Mouse (Mus musculus) lung, embryonic 14.5 days (tissue): ENCODE measurements around the gene Tomm40. TPM values are rescaled to one million over a fixed set of nuclear protein-coding genes. Genes with fewer than 3 reads are reported as not detected.

Source experiments
- ATAC-seq: fragments of 200-750 bp; cut with Nextera tagmentation; 2 replicates; pipeline ENCODE4 v1.8.0; 2017; ENCODE audit warnings: mild to moderate bottlenecking, moderate TSS enrichment, moderate library complexity; ENCODE audit not compliant: insufficient read depth
- DNase-seq: peaks from one replicate; pipeline ENCODE4 v3.0.0-alpha.2; 2015
- H3K27ac ChIP-seq: fragments of 300-500 bp; sonication (generic); 2 replicates; pipeline ENCODE4 v1.5.1; 2014; ENCODE audit warnings: low read depth, mild to moderate bottlenecking, moderate library complexity
- H3K27me3 ChIP-seq: fragments of 300-500 bp; sonication (generic); 2 replicates; pipeline ENCODE4 v1.6.1; 2014; ENCODE audit warnings: low read length, control low read depth; ENCODE audit not compliant: insufficient read depth
- H3K36me3 ChIP-seq: fragments of 300-500 bp; sonication (generic); 2 replicates; pipeline ENCODE4 v1.6.1; 2014; ENCODE audit warnings: control low read depth; ENCODE audit not compliant: insufficient read depth
- H3K4me1 ChIP-seq: fragments of 300-500 bp; sonication (generic); 2 replicates; pipeline ENCODE4 v1.6.1; 2014; ENCODE audit warnings: antibody characterized with exemption, control low read depth; ENCODE audit not compliant: insufficient read depth
- H3K4me2 ChIP-seq: fragments of 300-500 bp; sonication (generic); 2 replicates; pipeline ENCODE4 v1.6.1; 2014; ENCODE audit warnings: mild to moderate bottlenecking
- H3K4me3 ChIP-seq: fragments of 300-500 bp; sonication (generic); 2 replicates; pipeline ENCODE4 v1.5.1; 2014; ENCODE audit warnings: low read depth, low read length
- H3K9ac ChIP-seq: fragments of 300-500 bp; sonication (generic); 2 replicates; pipeline ENCODE4 v1.6.1; 2014
- H3K9me3 ChIP-seq: fragments of 300-500 bp; sonication (generic); 2 replicates; pipeline ENCODE4 v1.6.1; 2016; ENCODE audit warnings: low read depth, low read length, control low read depth
- CTCF ChIP-seq: IDR thresholded peaks from 2 replicates; pipeline ENCODE4 v1.5.1; 2016; ENCODE audit warnings: antibody characterized with exemption, low read depth
- WGBS: fragments of 180-500 bp; shearing (Covaris S2); extraction: QIAGEN DNeasy Blood & Tissue Kit; methylation state at CpG from one replicate; pipeline ENCODE4 v1.1.7; 2014; 5-methylcytosine and 5-hydroxymethylcytosine counted together
- polyA plus RNA-seq: library from polyadenylated mRNA; unstranded; fragments of >200 nt; fragmentation: Nextera tagmentation; extraction: Ambion mirVana; gene quantifications from 2 replicates; pipeline ENCODE4 v1.2.1, GENCODE M21; 2014

Tomm40 gene
- polyA plus RNA-seq, 1 experiment from 2014 or later = 168 TPM

DNA sequence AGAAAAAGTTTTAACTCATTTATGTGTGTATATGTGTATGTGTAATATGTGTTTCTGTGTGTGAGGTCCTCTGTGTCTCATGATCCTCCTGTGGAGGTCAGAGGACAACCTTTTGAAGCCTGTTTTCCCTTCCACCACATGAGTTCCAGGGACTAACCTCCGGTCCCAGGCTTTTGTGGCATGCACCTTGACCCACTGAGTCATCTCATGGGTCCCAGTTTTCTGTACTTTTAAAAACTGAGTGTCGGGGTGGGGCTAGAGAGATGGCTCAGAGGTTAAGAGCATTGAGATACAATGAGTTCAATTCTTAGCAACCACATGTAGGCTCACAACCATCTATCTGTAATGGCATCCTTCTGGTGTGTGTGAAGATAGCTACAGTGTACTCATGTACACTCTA is 34.5 kb downstream of the Tomm40 start:
- no peak for TF ChIP-seq CTCF
- H3K27ac ChIP-seq = no peak overlapping the region
- ATAC-seq (no peak), DNase-seq (no peak)
- H3K4me2 ChIP-seq = no peak overlapping the region
- no peaks in the 10 kb centered on the region for H3K36me3 ChIP-seq
- no peaks in the 10 kb centered on the region for H3K9me3 ChIP-seq
- H3K4me1 ChIP-seq = no peaks in the 10 kb centered on the region
- no peaks in the 10 kb centered on the region for H3K27me3 ChIP-seq
- 86% methylated on average over 2 of the region's 2 CpGs for WGBS
- H3K9ac ChIP-seq = no peak overlapping the region
- no peak overlapping the region for H3K4me3 ChIP-seq

DNA sequence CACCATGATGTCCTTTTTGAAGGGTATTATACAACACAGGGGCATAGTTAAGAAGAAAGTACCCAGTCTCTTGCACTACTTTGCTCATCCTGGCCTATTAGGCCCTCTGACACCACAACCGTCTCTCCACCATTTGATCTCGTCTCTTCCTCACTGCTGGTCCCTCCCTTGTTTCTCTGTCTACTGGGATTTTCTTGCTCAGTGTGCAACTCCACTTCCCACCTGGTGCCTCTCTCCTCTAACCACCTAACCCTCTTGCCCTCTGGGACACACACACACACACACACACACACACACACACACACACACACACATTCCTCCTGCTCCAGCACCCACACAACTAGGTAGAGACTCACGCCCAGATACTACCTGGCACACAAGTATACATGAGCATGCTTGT is 36.3 kb downstream of the Tomm40 start:
- TF ChIP-seq CTCF = no peak
- Histone ChIP-seq H3K27ac (no peak overlapping the region), H3K27me3 (no peaks in the 10 kb centered on the region), H3K4me2 (no peak overlapping the region), H3K4me3 (no peak overlapping the region), H3K9ac (no peak overlapping the region), H3K36me3 (no peaks in the 10 kb centered on the region), H3K9me3 (no peaks in the 10 kb centered on the region), H3K4me1 (no peaks in the 10 kb centered on the region)
- 85% methylated on average over 3 of the region's 3 CpGs for WGBS
- ATAC-seq (no peak), DNase-seq (no peak)

DNA sequence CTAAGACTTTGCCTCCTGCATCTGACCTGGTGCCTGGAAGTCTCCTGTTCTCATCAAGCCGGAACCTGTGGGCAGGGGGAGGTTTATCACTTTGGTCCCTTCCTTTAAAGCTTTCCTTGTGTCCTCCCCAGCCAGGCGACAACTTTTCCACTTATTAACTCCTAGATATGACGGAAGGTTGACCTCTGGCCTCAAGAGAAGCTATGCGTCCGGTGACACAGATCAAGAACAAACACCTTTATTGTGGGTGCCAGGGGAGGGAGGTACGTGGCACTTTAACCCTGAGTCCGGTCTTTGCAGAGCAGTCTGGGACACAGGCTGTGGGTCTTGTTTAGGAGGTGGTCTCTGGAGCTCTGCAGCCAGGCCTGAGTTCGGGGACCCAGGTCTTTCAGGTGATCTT is 37.4 kb downstream of the Tomm40 start, which contains the start of gene Apoc2:
Gene Apoc2 (minus strand): TSS at position 70 of the 400 bp plus-strand sequence.
- DNase-seq = no peak
- 57% methylated on average over 8 of the region's 8 CpGs for WGBS
- no peak within 1 kb of the TSS for H3K27ac ChIP-seq
- no peak for TF ChIP-seq CTCF
- ATAC-seq = no peak
- no peak within 1 kb of the TSS for H3K9ac ChIP-seq
- H3K4me2 ChIP-seq = no peak within 1 kb of the TSS
- H3K4me3 ChIP-seq = no peak within 1 kb of the TSS
- H3K4me1 ChIP-seq = no peaks in the 10 kb centered on the region
- H3K27me3 ChIP-seq = no peaks in the 10 kb centered on the region
- H3K36me3 ChIP-seq = no peaks in the 10 kb centered on the region
- no peaks in the 10 kb centered on the region for H3K9me3 ChIP-seq

DNA sequence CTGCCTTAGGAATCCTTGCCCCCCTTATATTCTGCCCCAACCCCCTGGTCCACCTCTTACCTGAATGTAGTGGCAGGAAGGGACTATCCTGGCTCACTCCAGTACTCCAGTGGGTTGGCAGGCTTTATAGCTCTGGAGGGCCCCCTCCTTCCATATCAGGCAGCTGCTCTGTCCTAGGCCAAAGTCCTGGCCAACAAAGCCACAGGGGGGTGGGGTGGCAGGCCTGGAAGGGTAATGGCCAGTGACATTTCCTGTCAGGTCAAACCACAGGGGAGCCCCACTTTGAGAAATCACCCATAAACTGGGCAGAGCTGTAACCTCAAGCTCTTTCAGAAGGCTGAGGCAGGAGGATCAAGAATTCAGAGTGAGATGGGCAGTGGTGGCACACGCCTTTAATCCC is 38.6 kb downstream of the Tomm40 start:
- no peak for TF ChIP-seq CTCF

DNA sequence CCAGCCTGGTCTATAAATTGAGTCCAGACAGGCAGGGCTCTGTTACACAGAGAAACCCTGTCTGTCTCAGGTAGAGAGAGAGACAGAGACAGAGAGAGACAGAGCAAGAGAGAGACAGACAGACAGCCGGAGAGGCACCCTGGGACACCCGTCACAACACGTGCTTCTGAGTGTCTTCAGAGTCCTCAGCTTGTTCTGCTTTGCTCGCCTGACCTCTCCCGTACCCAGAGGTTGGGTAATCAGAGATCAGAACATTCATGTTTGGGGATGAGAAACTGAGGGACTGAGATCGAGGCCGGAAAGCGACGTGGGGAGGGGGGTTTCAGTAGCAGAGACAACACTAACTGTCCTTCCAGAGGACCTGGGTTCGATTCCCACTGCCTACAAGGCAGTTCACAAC is 39.4 kb downstream of the Tomm40 start:
- DNase-seq = no peak
- ATAC-seq = no peak
- Histone ChIP-seq H3K27ac (no peak overlapping the region), H3K27me3 (no peaks in the 10 kb centered on the region), H3K9ac (no peak overlapping the region), H3K4me3 (no peak overlapping the region), H3K4me2 (no peak overlapping the region), H3K9me3 (no peaks in the 10 kb centered on the region), H3K36me3 (no peaks in the 10 kb centered on the region), H3K4me1 (no peaks in the 10 kb centered on the region)
- WGBS = 83% methylated on average over 10 of the region's 10 CpGs
- no peak for TF ChIP-seq CTCF

More for the DNA sequence above, 38.6 kb downstream of the Tomm40 start:
- Histone ChIP-seq H3K4me1 (no peaks in the 10 kb centered on the region), H3K36me3 (no peaks in the 10 kb centered on the region), H3K27ac (no peak overlapping the region), H3K9ac (no peak overlapping the region), H3K9me3 (no peaks in the 10 kb centered on the region), H3K4me2 (no peak overlapping the region), H3K4me3 (no peak overlapping the region), H3K27me3 (no peaks in the 10 kb centered on the region)
- 64% methylated on average over 1 of the region's 1 CpGs for WGBS
- no peak for ATAC-seq
- no peak for DNase-seq

DNA sequence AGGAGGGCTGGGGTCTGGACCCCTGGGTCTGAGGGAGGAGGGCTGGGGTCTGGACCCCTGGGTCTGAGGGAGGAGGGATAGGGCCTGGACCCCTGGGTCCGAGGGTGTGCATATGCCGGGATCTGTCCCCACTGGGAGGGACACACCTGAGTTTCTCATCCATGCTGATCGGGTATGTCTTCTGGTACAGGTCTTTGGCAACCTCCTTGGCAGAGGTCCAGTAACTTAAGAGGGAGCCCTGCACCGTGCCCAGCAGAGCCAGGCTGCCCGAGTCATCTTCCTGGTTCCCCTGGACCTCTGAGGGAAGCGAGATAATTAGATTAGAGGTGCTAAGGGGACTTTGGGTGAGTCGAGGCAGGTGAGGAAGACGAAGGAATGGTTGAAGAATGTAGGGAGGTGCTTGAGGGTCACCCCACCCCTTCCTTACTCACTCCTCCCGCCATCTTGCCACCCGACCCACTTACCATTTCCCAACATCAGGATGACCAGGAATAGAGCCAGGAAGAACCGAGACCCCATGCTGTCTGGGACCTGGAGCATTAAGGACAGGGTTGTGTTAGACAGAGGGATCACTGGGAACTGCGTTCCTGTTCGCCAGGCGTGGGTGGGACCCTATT is 42.0 kb downstream of the Tomm40 start:
- no peak overlapping the region for H3K27ac ChIP-seq
- H3K9me3 ChIP-seq = no peaks in the 10 kb centered on the region
- no peaks in the 10 kb centered on the region for H3K27me3 ChIP-seq
- no peak overlapping the region for H3K9ac ChIP-seq
- DNase-seq (no peak), ATAC-seq (no peak)
- H3K4me1 ChIP-seq = 0 out of 2 replicates have a peak, but pooled peaks cover 3% of the 10 kb centered on the region
- no peak overlapping the region for H3K4me2 ChIP-seq
- WGBS = 54% methylated on average over 14 of the region's 14 CpGs
- TF ChIP-seq CTCF = no peak
- H3K4me3 ChIP-seq = no peak overlapping the region
- no peaks in the 10 kb centered on the region for H3K36me3 ChIP-seq

DNA sequence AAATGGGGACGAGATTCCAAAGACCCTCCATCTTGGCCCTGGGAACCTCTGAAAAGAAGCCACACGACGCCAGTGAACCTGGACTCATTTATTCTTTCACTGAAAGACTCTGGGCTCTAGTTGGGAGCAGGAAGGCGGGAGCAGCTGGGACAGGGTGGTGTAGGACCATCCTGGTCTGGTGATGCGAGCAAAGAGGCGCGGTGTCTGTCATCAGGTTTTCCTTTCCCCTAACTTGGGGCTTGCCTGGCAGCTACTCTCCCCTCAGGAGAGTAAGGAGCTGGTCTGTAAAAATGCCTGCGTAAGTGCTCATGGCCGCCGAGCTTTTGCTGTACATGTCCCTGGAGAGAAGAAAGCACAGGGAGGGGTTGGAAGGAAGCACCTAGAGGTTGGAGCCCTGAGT is 43.7 kb downstream of the Tomm40 start:
- no peak for ATAC-seq
- H3K9ac ChIP-seq = no peak overlapping the region
- no peaks in the 10 kb centered on the region for H3K9me3 ChIP-seq
- no peak overlapping the region for H3K4me2 ChIP-seq
- 0 out of 2 replicates have a peak, but pooled peaks cover 3% of the 10 kb centered on the region for H3K4me1 ChIP-seq
- TF ChIP-seq CTCF = no peak
- H3K4me3 ChIP-seq = no peak overlapping the region
- 70% methylated on average over 10 of the region's 10 CpGs for WGBS
- no peaks in the 10 kb centered on the region for H3K27me3 ChIP-seq
- H3K36me3 ChIP-seq = no peaks in the 10 kb centered on the region
- H3K27ac ChIP-seq = no peak overlapping the region
- no peak for DNase-seq
